Mouse (Mus musculus) cerebellum, postnatal 4 days (tissue): Measurements from ENCODE around the gene Slc9c1.
"Not testable (repeated sequence)": the region's sequence is repeated elsewhere in the genome, so short reads cannot be mapped to it uniquely, and the experiment has no call there.

ENCODE experiments used
- DNase-seq, 2 experiments: peaks; one replicate each; pipeline ENCODE4 v3.0.0; 2022; ENCODE audit warnings: low spot score in 2 of 2, mixed read lengths in 1 of 2

Gene Slc9c1

GRCm38 (mm10) chr16:45535009-45535408 is at the start of gene Slc9c1:
Slc9c1 (plus strand) TSS chr16:45535309.
- no peak for DNase-seq

- no peak for DNase-seq
Measured at GRCm38 (mm10) chr16:45492927-45493326, 42.2 kb upstream of the Slc9c1 start, which contains the start of gene Gm609. Gm609 (minus strand) TSS chr16:45492969.

- DNase-seq, result no peak
Measured at GRCm38 (mm10) chr16:45495326-45495725, 39.8 kb upstream of the Slc9c1 start.

- DNase-seq, result no peak
Measured at GRCm38 (mm10) chr16:45525551-45525950, 9.6 kb upstream of the Slc9c1 start.

- no peak for DNase-seq
Measured at GRCm38 (mm10) chr16:45531950-45532349, 3.2 kb upstream of the Slc9c1 start, which contains the start of gene Gm17783. Gm17783 (minus strand) TSS chr16:45532050.

- not testable (repeated sequence) for DNase-seq
Measured at GRCm38 (mm10) chr16:45538342-45538741, 3.2 kb downstream of the Slc9c1 start.

GRCm38 (mm10) chr16:45542108-45542507 is 7.0 kb downstream of the Slc9c1 start:
- DNase-seq, result no peak

- DNase-seq, result no peak
Measured at GRCm38 (mm10) chr16:45544341-45544740, 9.2 kb downstream of the Slc9c1 start.

GRCm38 (mm10) chr16:45547982-45548381 is 12.9 kb downstream of the Slc9c1 start:
- no peak for DNase-seq

GRCm38 (mm10) chr16:45551579-45551978 is 16.5 kb downstream of the Slc9c1 start:
- DNase-seq, result no peak

GRCm38 (mm10) chr16:45561747-45562146 is 26.6 kb downstream of the Slc9c1 start:
- no peak for DNase-seq

GRCm38 (mm10) chr16:45572307-45572706 is 37.2 kb downstream of the Slc9c1 start:
- DNase-seq, result no peak

GRCm38 (mm10) chr16:45579883-45580282 is 44.8 kb downstream of the Slc9c1 start:
- no peak for DNase-seq

GRCm38 (mm10) chr16:45582512-45582911 is 47.4 kb downstream of the Slc9c1 start:
- no peak for DNase-seq

GRCm38 (mm10) chr16:45593656-45594055 is 58.5 kb downstream of the Slc9c1 start:
- DNase-seq, result no peak

- no peak for DNase-seq
Measured at GRCm38 (mm10) chr16:45595494-45595893, 60.4 kb downstream of the Slc9c1 start.

GRCm38 (mm10) chr16:45608481-45608954 is 73.4 kb downstream of the Slc9c1 start:
- no peak for DNase-seq

GRCm38 (mm10) chr16:45609300-45609699 is 74.2 kb downstream of the Slc9c1 start:
- peak in 1 of 2 experiments; percentile 3 for DNase-seq

GRCm38 (mm10) chr16:45610267-45610666 is 75.2 kb downstream of the Slc9c1 start, which contains the start of gene Gcsam:
Gcsam (plus strand) TSS chr16:45610380.
- no peak for DNase-seq

GRCm38 (mm10) chr16:45613247-45613646 is 78.1 kb downstream of the Slc9c1 start:
- DNase-seq, result no peak

- DNase-seq, result no peak
Measured at GRCm38 (mm10) chr16:45615944-45616343, 80.8 kb downstream of the Slc9c1 start.

GRCm38 (mm10) chr16:45619751-45620375 is 84.8 kb downstream of the Slc9c1 start:
- DNase-seq, result no peak

- no peak for DNase-seq
Measured at GRCm38 (mm10) chr16:45623230-45623629, 88.1 kb downstream of the Slc9c1 start.

GRCm38 (mm10) chr16:45624791-45625190 is 89.7 kb downstream of the Slc9c1 start:
- no peak for DNase-seq
